Mouse (Mus musculus) heart, postnatal 0 days (tissue): ENCODE data around the gene Apol7e. TPM values are rescaled to one million over a fixed set of nuclear protein-coding genes. Genes with fewer than 3 reads are reported as not detected.

ENCODE experiments used
- ATAC-seq: fragments of 200-750 bp; cut with Nextera tagmentation; 2 replicates; pipeline ENCODE4 v1.8.0; 2017; ENCODE audit warnings: low read depth, moderate number of reproducible peaks, moderate library complexity; ENCODE audit not compliant: insufficient read depth
- DNase-seq: peaks from one replicate; pipeline ENCODE4 v3.0.0-alpha.2; 2016; ENCODE audit warnings: low spot score
- H3K27ac ChIP-seq: fragments of 300-500 bp; sonication (generic); 2 replicates; pipeline ENCODE4 v1.5.1; 2014; ENCODE audit warnings: low read depth, mild to moderate bottlenecking
- H3K27me3 ChIP-seq: fragments of 300-500 bp; sonication (generic); 2 replicates; pipeline ENCODE4 v1.6.1; 2014; ENCODE audit warnings: low read length, mixed read lengths; ENCODE audit not compliant: control insufficient read depth, insufficient read depth
- H3K36me3 ChIP-seq: fragments of 300-500 bp; sonication (generic); replicated peaks from 2 replicates; pipeline ENCODE4 v1.6.1; 2014; ENCODE audit warnings: low read length, mixed read lengths; ENCODE audit not compliant: control insufficient read depth, insufficient read depth
- H3K4me1 ChIP-seq: fragments of 300-500 bp; sonication (generic); 2 replicates; pipeline ENCODE4 v1.6.1; 2014; ENCODE audit warnings: antibody characterized with exemption; ENCODE audit not compliant: control insufficient read depth, insufficient read depth
- H3K4me2 ChIP-seq: fragments of 300-500 bp; sonication (generic); 2 replicates; pipeline ENCODE4 v1.6.1; 2014; ENCODE audit warnings: low read depth, mild to moderate bottlenecking, low read length, moderate library complexity
- H3K4me3 ChIP-seq: fragments of 300-500 bp; sonication (generic); 2 replicates; pipeline ENCODE4 v1.5.1; 2014; ENCODE audit warnings: low read depth, low read length
- H3K9ac ChIP-seq: fragments of 300-500 bp; sonication (generic); replicated peaks from 2 replicates; pipeline ENCODE4 v1.6.1; 2014; ENCODE audit warnings: low read depth, low read length, mixed read lengths
- H3K9me3 ChIP-seq: fragments of 300-500 bp; sonication (generic); replicated peaks from 2 replicates; pipeline ENCODE4 v1.6.1; 2016; ENCODE audit warnings: low read length; ENCODE audit not compliant: control insufficient read depth
- CTCF ChIP-seq: IDR thresholded peaks from 2 replicates; pipeline ENCODE4 v1.5.1; 2016; ENCODE audit warnings: antibody characterized with exemption, control low read depth, low read depth
- EP300 ChIP-seq: IDR thresholded peaks from 2 replicates; pipeline ENCODE4 v1.6.1; 2016; ENCODE audit warnings: antibody characterized with exemption, low read depth
- WGBS: fragments of 180-500 bp; shearing (Covaris S2); extraction: QIAGEN DNeasy Blood & Tissue Kit; methylation state at CpG from one replicate; pipeline ENCODE4 v1.1.7; 2014; 5-methylcytosine and 5-hydroxymethylcytosine counted together
- polyA plus RNA-seq: library from polyadenylated mRNA; unstranded; fragments of >200 nt; fragmentation: Nextera tagmentation; extraction: Ambion mirVana; gene quantifications from 2 replicates; pipeline ENCODE4 v1.2.1, GENCODE M21; 2015
- total RNA-seq: library from RNA; depleted of rRNA; stranded (reverse); fragments of >200 nt; gene quantifications from 2 replicates; pipeline ENCODE4 v1.2.3, GENCODE M21; 2014; ENCODE audit warnings: low replicate concordance

Apol7e gene
- total and polyA plus RNA-seq, 2 experiments from 2014 or later, result not detected

GRCm38 (mm10) chr15:77757586-77758226, 59.0 kb downstream of the Apol7e start:
- no peak for TF ChIP-seq CTCF
- no peak for TF ChIP-seq EP300
- Histone ChIP-seq H3K4me1 (no peaks in the 10 kb centered on the region), H3K4me2 (no peak overlapping the region), H3K4me3 (no peak overlapping the region), H3K9me3 (no peaks in the 10 kb centered on the region), H3K36me3 (peaks cover 30% of the 10 kb centered on the region), H3K27me3 (no peaks in the 10 kb centered on the region), H3K9ac (no peak overlapping the region), H3K27ac (no peak overlapping the region)
- WGBS, result 70% methylated on average over 4 of the region's 4 CpGs
- no peak for ATAC-seq
- no peak for DNase-seq

DNA sequence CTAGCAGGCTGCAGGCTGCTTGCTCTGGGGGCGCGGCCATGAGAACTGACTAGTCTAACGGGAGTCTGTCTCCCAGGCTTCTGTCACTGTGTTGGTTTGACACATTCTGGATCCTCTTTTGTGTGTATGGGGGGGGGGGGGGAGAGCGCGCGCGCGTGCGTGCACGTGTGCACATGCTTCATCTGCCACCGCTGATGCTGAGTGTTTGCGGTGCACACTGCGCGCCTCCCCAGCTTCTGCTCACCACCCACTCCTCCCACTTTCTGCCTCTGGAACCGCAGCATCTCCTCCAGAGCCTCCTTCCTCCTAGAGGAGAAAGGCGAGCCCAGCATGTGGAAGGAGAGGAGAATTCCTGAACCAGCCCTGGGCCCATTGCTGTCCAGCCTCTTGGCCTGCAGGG, 61.4 kb downstream of the Apol7e start:
- DNase-seq (no peak), ATAC-seq (no peak)
- TF ChIP-seq CTCF (no peak), EP300 (no peak)
- peaks cover 53% of the 10 kb centered on the region for H3K36me3 ChIP-seq
- H3K4me2 ChIP-seq, result no peak overlapping the region
- 92% methylated on average over 16 of the region's 16 CpGs for WGBS
- H3K27me3 ChIP-seq, result no peaks in the 10 kb centered on the region
- H3K27ac ChIP-seq, result no peak overlapping the region
- no peaks in the 10 kb centered on the region for H3K4me1 ChIP-seq
- no peak overlapping the region for H3K9ac ChIP-seq
- H3K9me3 ChIP-seq, result no peaks in the 10 kb centered on the region
- H3K4me3 ChIP-seq, result no peak overlapping the region

- 91% methylated on average over 7 of the region's 7 CpGs for WGBS
- no peaks in the 10 kb centered on the region for H3K4me1 ChIP-seq
Measured at GRCm38 (mm10) chr15:77761083-77761482, 62.4 kb downstream of the Apol7e start.

GRCm38 (mm10) chr15:77761561-77762380, 63.1 kb downstream of the Apol7e start:
- Histone ChIP-seq H3K36me3 (peaks cover 70% of the 10 kb centered on the region), H3K4me1 (no peaks in the 10 kb centered on the region), H3K27ac (no peak overlapping the region), H3K27me3 (no peaks in the 10 kb centered on the region), H3K9me3 (no peaks in the 10 kb centered on the region), H3K4me3 (no peak overlapping the region), H3K4me2 (no peak overlapping the region), H3K9ac (no peak overlapping the region)
- peak; percentile 57 for DNase-seq
- 73% methylated on average over 22 of the region's 22 CpGs for WGBS
- peak; percentile 52; the same call in 1 of the 2 replicates for ATAC-seq
- TF ChIP-seq EP300 (no peak), CTCF (peak; percentile 73)

More at GRCm38 (mm10) chr15:77761083-77761482, 62.4 kb downstream of the Apol7e start:
- Histone ChIP-seq H3K4me3 (no peak overlapping the region), H3K9me3 (no peaks in the 10 kb centered on the region), H3K9ac (no peak overlapping the region), H3K27me3 (no peaks in the 10 kb centered on the region), H3K4me2 (no peak overlapping the region), H3K36me3 (peaks cover 63% of the 10 kb centered on the region), H3K27ac (no peak overlapping the region)
- DNase-seq (no peak), ATAC-seq (no peak)
- TF ChIP-seq CTCF, result no peak

DNA sequence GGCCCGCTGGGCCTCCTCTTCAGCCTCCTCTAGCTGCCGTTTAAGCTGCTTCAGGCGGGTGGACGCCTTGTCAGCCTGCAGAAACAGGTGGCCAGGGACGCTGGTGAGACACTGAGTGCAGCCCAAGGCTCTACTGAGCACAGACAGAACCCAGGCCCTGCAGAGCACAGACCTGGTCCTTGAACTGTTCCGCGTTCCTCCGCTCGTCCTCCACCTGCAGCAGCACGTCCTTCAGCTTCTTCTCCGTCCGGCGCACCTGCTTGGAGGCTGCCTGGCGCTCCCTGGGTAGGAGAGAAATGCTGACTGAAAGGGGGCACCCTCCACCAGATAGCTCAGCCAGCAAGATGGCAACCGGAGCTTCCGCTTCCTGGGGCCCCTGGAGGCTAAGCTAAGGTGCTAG, 64.4 kb downstream of the Apol7e start:
- Histone ChIP-seq H3K27ac (no peak overlapping the region), H3K36me3 (peaks cover 83% of the 10 kb centered on the region), H3K9me3 (no peaks in the 10 kb centered on the region), H3K27me3 (no peaks in the 10 kb centered on the region), H3K4me2 (no peak overlapping the region), H3K4me1 (no peaks in the 10 kb centered on the region), H3K9ac (no peak overlapping the region), H3K4me3 (no peak overlapping the region)
- no peak for ATAC-seq
- TF ChIP-seq CTCF, result no peak
- TF ChIP-seq EP300, result no peak
- DNase-seq, result no peak
- WGBS, result 90% methylated on average over 16 of the region's 16 CpGs
